Mouse (Mus musculus) adrenal gland, adult 8-10 months (tissue): Measurements from ENCODE around the gene Mon1a. TPM values are rescaled to one million over a fixed set of nuclear protein-coding genes. Genes with fewer than 3 reads are reported as not detected.

Source experiments
- DNase-seq: peaks from one replicate; pipeline ENCODE4 v3.0.0; 2022
- total RNA-seq, 4 experiments: library from RNA; stranded (reverse); gene quantifications; 2 replicates each; pipeline ENCODE4 v1.2.4; 2022

Mon1a gene
- total RNA-seq, 4 experiments from 2014 or later: 19.5 to 22.1 (median 20.1) TPM

DNA sequence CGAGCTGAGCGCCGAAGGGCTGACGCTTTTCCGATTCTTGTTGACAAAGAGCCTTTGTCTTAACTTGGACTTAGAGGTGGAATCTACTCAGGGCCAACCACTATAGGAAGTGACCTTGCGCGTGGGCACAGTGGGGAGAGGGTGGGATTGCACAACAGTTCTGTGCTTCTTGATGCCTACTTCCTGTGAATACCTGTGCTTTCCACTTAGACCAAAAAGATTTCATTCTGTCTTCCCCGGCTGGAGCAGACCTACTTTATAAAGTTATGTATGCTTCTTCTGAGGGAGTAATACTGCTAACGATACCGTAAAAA lies 61.9 kb downstream of the Mon1a start, which contains the start of gene Traip:
Gene Traip, plus strand, starts transcription at position 215 of the 314 bp plus-strand sequence.
- no peak for DNase-seq

DNA sequence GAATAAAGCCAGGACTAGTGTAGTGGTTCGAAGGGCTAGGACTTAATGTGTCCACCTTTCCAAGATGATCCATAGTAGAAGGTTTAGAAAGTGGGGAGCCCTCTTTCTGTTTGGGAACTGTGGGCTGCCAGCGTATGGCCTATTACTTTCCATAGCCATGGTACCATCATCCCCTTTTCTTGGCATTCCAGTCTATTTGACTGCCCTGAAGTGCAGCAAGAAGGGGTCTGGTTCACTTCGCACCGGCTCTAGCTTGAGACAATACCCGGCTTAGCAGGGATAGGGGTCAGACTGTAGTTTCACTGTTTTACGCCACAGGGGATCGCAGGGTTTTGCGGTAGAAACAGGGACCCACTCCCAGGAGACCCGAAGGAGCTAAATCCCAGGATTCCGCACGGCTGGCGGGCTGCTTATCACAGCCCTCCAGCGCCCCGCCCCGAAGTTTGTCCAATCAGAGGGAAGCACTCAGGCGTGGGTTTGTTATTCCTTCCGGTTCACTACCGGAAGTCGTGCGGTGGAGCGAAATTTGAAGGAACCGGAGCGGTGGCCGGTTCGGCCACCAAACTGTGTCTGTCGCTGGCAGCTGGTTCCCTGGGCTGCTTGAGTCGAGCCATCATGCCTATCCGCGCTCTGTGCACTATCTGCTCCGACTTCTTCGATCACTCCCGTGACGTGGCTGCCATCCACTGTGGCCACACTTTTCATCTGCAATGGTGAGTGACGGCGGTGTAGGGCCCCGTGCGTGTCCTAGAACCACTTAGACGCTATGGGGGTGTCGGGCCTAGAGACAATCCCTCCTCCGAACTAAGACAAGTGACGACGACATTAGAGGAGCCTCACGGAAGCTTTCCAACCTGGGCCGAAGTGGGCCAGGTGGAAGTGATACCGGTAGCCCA lies 62.8 kb downstream of the Mon1a start:
- peak; percentile 86 for DNase-seq

Other genes with a start within 250 kb of the Mon1a start
- gene Slc38a3, start 218.6 kb upstream of the Mon1a start, total RNA-seq: 1 to 10 TPM in 1 of 4 experiments, under 1 TPM in 3; 0.31 to 2.2 (median 0.74) TPM
- gene Gnat1, start 208.4 kb upstream of the Mon1a start, total RNA-seq: under 1 TPM in 1 of 4 experiments, not detected in 3; 0.74 TPM
- gene Sema3f, start 177.7 kb upstream of the Mon1a start, total RNA-seq: 10 to 100 TPM; 25.0 to 41.2 (median 29.8) TPM
- 100 to 1,000 TPM in 2 of 4 experiments, 10 to 100 TPM in 2; 91.2 to 204 (median 127) TPM for gene Rbm5, start 117.2 kb upstream of the Mon1a start, total RNA-seq
- 10 to 100 TPM; 51.7 to 91.6 (median 58.9) TPM for gene Rbm6, start 14.9 kb upstream of the Mon1a start, total RNA-seq
- gene Mst1r, start 18.7 kb downstream of the Mon1a start, total RNA-seq: 10 to 100 TPM; 10.3 to 28.6 (median 17.9) TPM
- gene Actl11, start 40.3 kb downstream of the Mon1a start, total RNA-seq: not detected
- 10 to 100 TPM in 2 of 4 experiments, 1 to 10 TPM in 2; 6.4 to 11.1 (median 9.7) TPM for gene Camkv, start 47.5 kb downstream of the Mon1a start, total RNA-seq
- 1 to 10 TPM; 2.2 to 7.0 (median 4.2) TPM for gene Traip, start 62.0 kb downstream of the Mon1a start, total RNA-seq
- gene Uba7, start 87.4 kb downstream of the Mon1a start, total RNA-seq: 10 to 100 TPM; 17.4 to 48.9 (median 25.9) TPM
- under 1 TPM in 3 of 4 experiments, not detected in 1; 0.32 to 0.43 (median 0.37) TPM for gene Gm20661, start 94.9 kb downstream of the Mon1a start, total RNA-seq
- gene Inka1, start 97.7 kb downstream of the Mon1a start, total RNA-seq: 1 to 10 TPM; 4.7 to 6.0 (median 5.0) TPM
- gene Cdhr4, start 104.3 kb downstream of the Mon1a start, total RNA-seq: 1 to 10 TPM in 2 of 4 experiments, under 1 TPM in 2; 0.66 to 1.3 (median 1.0) TPM
- 1 to 10 TPM in 3 of 4 experiments, not detected in 1; 3.8 to 7.4 (median 4.0) TPM for gene Gm20662, start 108.2 kb downstream of the Mon1a start, total RNA-seq
- gene Ip6k1, start 114.3 kb downstream of the Mon1a start, total RNA-seq: 100 to 1,000 TPM; 138 to 184 (median 167) TPM
- 10 to 100 TPM; 23.5 to 31.6 (median 28.2) TPM for gene Gmppb, start 161.1 kb downstream of the Mon1a start, total RNA-seq
- 1 to 10 TPM; 2.4 to 6.6 (median 4.1) TPM for gene Amigo3, start 165.0 kb downstream of the Mon1a start, total RNA-seq
- gene Mst1, start 192.3 kb downstream of the Mon1a start, total RNA-seq: under 1 TPM in 1 of 4 experiments, not detected in 3; 0.10 TPM
- 100 to 1,000 TPM in 1 of 4 experiments, 10 to 100 TPM in 3; 68.2 to 108 (median 86.5) TPM for gene Rnf123, start 195.2 kb downstream of the Mon1a start, total RNA-seq
- gene Apeh, start 206.5 kb downstream of the Mon1a start, total RNA-seq: 100 to 1,000 TPM; 104 to 125 (median 109) TPM